Mouse (Mus musculus): ENCODE data around the gene Mafb. TPM values are rescaled to one million over a fixed set of nuclear protein-coding genes. Genes with fewer than 3 reads are reported as not detected.

Mafb gene
- polyA plus RNA-seq, 1 experiment from 2014 or later = 2.9 TPM

- Histone ChIP-seq H3K27me3 (replicated peaks; ENCODE audit: insufficient read depth, low read length) (no peaks in the 10 kb centered on the region), H3K4me2 (replicated peaks; ENCODE audit: low read depth, low read length) (no peak within 1 kb of the TSS), H3K4me1 (ENCODE audit: insufficient read depth, low read depth, low read length) (0 out of 2 replicates have a peak, but pooled peaks cover 2% of the 10 kb centered on the region), H3K4me3 (ENCODE audit: low read depth, low read length) (no peak within 1 kb of the TSS), H3K36me3 (ENCODE audit: insufficient read depth, low read length) (no peaks in the 10 kb centered on the region), H3K27ac (ENCODE audit: low read length) (no peak within 1 kb of the TSS), H3K9ac (replicated peaks; ENCODE audit: low read depth) (no peak within 1 kb of the TSS), H3K9me3 (ENCODE audit: low read length) (no peaks in the 10 kb centered on the region)
- DNase-seq (ENCODE audit: low spot score) = peak; percentile 60
- peak; percentile 65 for ATAC-seq
- no peak for TF ChIP-seq CTCF (IDR thresholded peaks at IDR 0.05)
- no peak for TF ChIP-seq EP300 (IDR thresholded peaks at IDR 0.05)
- WGBS = 45% methylated on average over 4 of the region's 4 CpGs
These were observed 32.7 kb downstream of the Mafb start, which contains the start of gene Gm826 for GRCm38 (mm10) chr2:160334111-160334661. TSS of gene Gm826 (minus strand) at chr2:160334162.

GRCm38 (mm10) chr2:160332516-160333325, 34.1 kb downstream of the Mafb start:
- Histone ChIP-seq H3K4me3 (ENCODE audit: low read depth, low read length) (no peak overlapping the region), H3K9me3 (ENCODE audit: low read length) (no peaks in the 10 kb centered on the region), H3K36me3 (ENCODE audit: insufficient read depth, low read length) (no peaks in the 10 kb centered on the region), H3K27me3 (replicated peaks; ENCODE audit: insufficient read depth, low read length) (no peaks in the 10 kb centered on the region), H3K4me1 (ENCODE audit: insufficient read depth, low read depth, low read length) (peaks cover 6% of the 10 kb centered on the region; the same call in 1 of the 2 replicates), H3K4me2 (replicated peaks; ENCODE audit: low read depth, low read length) (no peak overlapping the region), H3K9ac (replicated peaks; ENCODE audit: low read depth) (no peak overlapping the region), H3K27ac (ENCODE audit: low read length) (no peak overlapping the region)
- DNase-seq (ENCODE audit: low spot score) = no peak
- 81% methylated on average over 12 of the region's 12 CpGs for WGBS
- ATAC-seq = no peak
- TF ChIP-seq CTCF (IDR thresholded peaks at IDR 0.05) (no peak), EP300 (IDR thresholded peaks at IDR 0.05) (no peak)

- no peak for TF ChIP-seq CTCF (IDR thresholded peaks at IDR 0.05)
- no peak for TF ChIP-seq EP300 (IDR thresholded peaks at IDR 0.05)
- DNase-seq (ENCODE audit: low spot score) = no peak
- ATAC-seq = 0 out of 2 replicates have a peak, but pooled peaks have one; percentile 10
- WGBS = 35% methylated on average over 9 of the region's 9 CpGs
- Histone ChIP-seq H3K9me3 (ENCODE audit: low read length) (no peaks in the 10 kb centered on the region), H3K4me3 (ENCODE audit: low read depth, low read length) (no peak overlapping the region), H3K4me2 (replicated peaks; ENCODE audit: low read depth, low read length) (no peak overlapping the region), H3K4me1 (ENCODE audit: insufficient read depth, low read depth, low read length) (peaks cover 11% of the 10 kb centered on the region; the same call in 1 of the 2 replicates), H3K9ac (replicated peaks; ENCODE audit: low read depth) (no peak overlapping the region), H3K27ac (ENCODE audit: low read length) (no peak overlapping the region), H3K27me3 (replicated peaks; ENCODE audit: insufficient read depth, low read length) (no peaks in the 10 kb centered on the region), H3K36me3 (ENCODE audit: insufficient read depth, low read length) (no peaks in the 10 kb centered on the region)
These were observed 38.0 kb downstream of the Mafb start for GRCm38 (mm10) chr2:160328886-160329285.

- no peak overlapping the region for H3K4me2 ChIP-seq (replicated peaks; ENCODE audit: low read depth, low read length)
- 70% methylated on average over 4 of the region's 4 CpGs for WGBS
- ATAC-seq (no peak), DNase-seq (ENCODE audit: low spot score) (no peak)
- no peaks in the 10 kb centered on the region for H3K9me3 ChIP-seq (ENCODE audit: low read length)
- H3K27ac ChIP-seq (ENCODE audit: low read length) = no peak overlapping the region
- H3K27me3 ChIP-seq (replicated peaks; ENCODE audit: insufficient read depth, low read length) = no peaks in the 10 kb centered on the region
- no peak for TF ChIP-seq EP300 (IDR thresholded peaks at IDR 0.05)
- TF ChIP-seq CTCF (IDR thresholded peaks at IDR 0.05) = no peak
- H3K4me3 ChIP-seq (ENCODE audit: low read depth, low read length) = no peak overlapping the region
- H3K4me1 ChIP-seq (ENCODE audit: insufficient read depth, low read depth, low read length) = peaks cover 11% of the 10 kb centered on the region; the same call in 1 of the 2 replicates
- no peaks in the 10 kb centered on the region for H3K36me3 ChIP-seq (ENCODE audit: insufficient read depth, low read length)
- H3K9ac ChIP-seq (replicated peaks; ENCODE audit: low read depth) = no peak overlapping the region
These were observed 39.1 kb downstream of the Mafb start for GRCm38 (mm10) chr2:160327716-160328115.

- Histone ChIP-seq H3K4me2 (replicated peaks; ENCODE audit: low read depth, low read length) (no peak overlapping the region), H3K4me1 (ENCODE audit: insufficient read depth, low read depth, low read length) (peaks cover 11% of the 10 kb centered on the region; the same call in 1 of the 2 replicates), H3K27me3 (replicated peaks; ENCODE audit: insufficient read depth, low read length) (no peaks in the 10 kb centered on the region), H3K36me3 (ENCODE audit: insufficient read depth, low read length) (no peaks in the 10 kb centered on the region), H3K9ac (replicated peaks; ENCODE audit: low read depth) (no peak overlapping the region), H3K4me3 (ENCODE audit: low read depth, low read length) (no peak overlapping the region), H3K9me3 (ENCODE audit: low read length) (no peaks in the 10 kb centered on the region), H3K27ac (ENCODE audit: low read length) (no peak overlapping the region)
- TF ChIP-seq CTCF (IDR thresholded peaks at IDR 0.05) (no peak), EP300 (IDR thresholded peaks at IDR 0.05) (0 out of 2 replicates have a peak, but pooled peaks have one; percentile 30)
- 14% methylated on average over 4 of the region's 4 CpGs for WGBS
- ATAC-seq (peak; percentile 83), DNase-seq (ENCODE audit: low spot score) (peak; percentile 69)
These were observed 39.7 kb downstream of the Mafb start for GRCm38 (mm10) chr2:160327167-160327566.

GRCm38 (mm10) chr2:160325105-160325644, 41.7 kb downstream of the Mafb start:
- no peak for TF ChIP-seq CTCF (IDR thresholded peaks at IDR 0.05)
- no peak for TF ChIP-seq EP300 (IDR thresholded peaks at IDR 0.05)
- no peak overlapping the region for H3K9ac ChIP-seq (replicated peaks; ENCODE audit: low read depth)
- H3K9me3 ChIP-seq (ENCODE audit: low read length) = no peaks in the 10 kb centered on the region
- H3K4me3 ChIP-seq (ENCODE audit: low read depth, low read length) = no peak overlapping the region
- no peak overlapping the region for H3K4me2 ChIP-seq (replicated peaks; ENCODE audit: low read depth, low read length)
- DNase-seq (ENCODE audit: low spot score) (no peak), ATAC-seq (no peak)
- 75% methylated on average over 6 of the region's 6 CpGs for WGBS
- no peak overlapping the region for H3K27ac ChIP-seq (ENCODE audit: low read length)
- H3K27me3 ChIP-seq (replicated peaks; ENCODE audit: insufficient read depth, low read length) = no peaks in the 10 kb centered on the region
- peaks cover 11% of the 10 kb centered on the region; the same call in 1 of the 2 replicates for H3K4me1 ChIP-seq (ENCODE audit: insufficient read depth, low read depth, low read length)
- H3K36me3 ChIP-seq (ENCODE audit: insufficient read depth, low read length) = no peaks in the 10 kb centered on the region
